Mouse (Mus musculus): Measurements from ENCODE around the gene Clasp1.

Clasp1 gene

DNA sequence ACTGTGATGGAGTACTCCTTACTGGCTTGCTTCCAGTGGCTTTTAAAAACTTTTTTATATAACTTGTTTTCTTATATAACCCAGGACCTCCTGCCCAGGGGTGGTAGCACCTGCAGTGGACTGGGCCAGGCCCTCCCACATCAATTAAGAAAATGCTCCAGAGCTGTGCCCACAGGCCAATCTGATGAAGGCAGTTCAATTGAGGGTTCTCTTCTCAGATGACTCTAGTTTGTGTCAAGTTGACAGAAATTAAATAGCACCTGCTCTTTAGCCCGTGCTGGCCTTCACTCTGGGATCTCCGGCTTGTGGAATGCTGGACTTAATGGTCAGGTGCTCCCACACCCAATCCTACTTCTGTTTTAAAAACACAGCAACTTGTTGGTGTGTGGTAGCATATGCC lies 112.8 kb downstream of the Clasp1 start:
- no peak for DNase-seq (ENCODE audit: low spot score)

DNA sequence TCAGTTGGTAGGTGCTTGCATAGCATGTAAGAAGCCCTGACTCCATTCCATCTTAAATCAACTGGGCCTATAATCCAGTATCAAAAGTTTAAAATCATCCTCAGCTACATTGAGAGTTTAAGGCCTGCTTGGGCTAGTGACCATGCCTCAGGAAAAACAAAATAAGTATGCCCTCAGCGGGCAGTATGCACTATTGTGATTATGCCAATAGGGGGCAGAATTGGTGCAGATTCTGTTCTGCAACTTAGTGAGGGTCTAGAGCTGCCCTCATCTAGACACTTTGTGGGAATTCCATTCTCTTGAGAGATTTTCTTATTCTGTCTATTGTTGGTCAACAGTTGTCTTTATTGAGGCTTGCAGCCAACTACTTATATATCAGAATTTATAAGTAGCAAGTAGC lies 116.9 kb downstream of the Clasp1 start:
- DNase-seq (ENCODE audit: low spot score): no peak

DNA sequence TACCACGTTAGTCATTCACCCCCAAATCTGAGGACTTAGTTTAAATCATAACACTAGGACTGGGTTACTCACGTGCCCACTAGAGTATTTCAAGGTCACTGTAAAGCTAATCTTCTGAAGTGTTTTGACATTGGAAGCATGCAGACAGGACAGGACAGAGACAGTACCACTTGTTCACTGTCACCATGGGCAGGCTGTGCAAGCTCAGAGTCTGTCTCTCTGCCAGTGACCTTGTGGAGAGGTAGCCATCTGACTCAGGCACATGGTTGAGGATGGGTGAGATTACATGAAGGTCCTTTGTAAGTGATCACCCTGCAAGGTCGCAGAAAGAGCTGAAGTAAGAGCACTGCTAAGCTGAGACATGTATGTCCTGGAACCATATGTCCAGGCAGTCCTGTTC lies 122.1 kb downstream of the Clasp1 start:
- no peak for DNase-seq (ENCODE audit: low spot score)

DNA sequence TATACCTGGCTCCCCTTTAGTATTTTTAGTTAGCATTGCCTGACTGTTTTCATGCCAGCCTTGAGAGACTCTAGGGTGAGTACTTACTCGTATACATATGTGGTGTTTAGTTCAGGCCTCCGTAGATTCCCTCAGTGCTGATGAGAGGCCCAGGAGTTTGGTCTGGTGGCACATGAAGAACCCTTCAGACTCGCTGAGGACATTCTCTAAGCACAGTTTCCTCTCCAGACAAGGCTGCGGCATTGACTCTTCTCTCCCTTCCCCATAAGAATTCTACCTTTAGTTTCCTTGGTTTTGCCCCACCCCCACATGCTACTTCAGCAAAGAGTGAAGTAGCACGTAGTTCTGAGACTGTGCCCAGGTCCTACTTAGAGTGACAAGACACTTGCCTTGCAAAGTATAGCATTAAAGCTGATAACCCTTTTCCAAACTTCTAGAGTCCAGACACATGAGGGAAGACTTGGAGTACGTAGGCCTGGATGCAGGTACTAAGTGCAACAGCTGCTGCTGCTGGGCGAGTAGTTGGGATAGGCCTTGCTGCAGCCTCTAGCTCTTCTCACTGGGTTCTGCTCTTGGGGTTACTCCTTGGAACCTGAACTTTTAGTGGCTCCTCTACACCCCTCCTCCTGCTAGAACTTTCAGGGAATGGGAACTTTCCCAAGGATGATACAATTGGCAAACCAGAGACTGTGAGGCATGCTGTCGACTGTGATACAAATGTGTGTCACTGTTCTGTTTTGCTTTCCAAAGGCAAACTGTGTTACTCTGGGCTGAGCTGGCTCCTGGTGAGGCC lies 123.1 kb downstream of the Clasp1 start:
- DNase-seq (ENCODE audit: low spot score): no peak

- DNase-seq (ENCODE audit: low spot score): no peak
Measured at GRCm38 (mm10) chr1:118516256-118516655, 127.4 kb downstream of the Clasp1 start.

DNA sequence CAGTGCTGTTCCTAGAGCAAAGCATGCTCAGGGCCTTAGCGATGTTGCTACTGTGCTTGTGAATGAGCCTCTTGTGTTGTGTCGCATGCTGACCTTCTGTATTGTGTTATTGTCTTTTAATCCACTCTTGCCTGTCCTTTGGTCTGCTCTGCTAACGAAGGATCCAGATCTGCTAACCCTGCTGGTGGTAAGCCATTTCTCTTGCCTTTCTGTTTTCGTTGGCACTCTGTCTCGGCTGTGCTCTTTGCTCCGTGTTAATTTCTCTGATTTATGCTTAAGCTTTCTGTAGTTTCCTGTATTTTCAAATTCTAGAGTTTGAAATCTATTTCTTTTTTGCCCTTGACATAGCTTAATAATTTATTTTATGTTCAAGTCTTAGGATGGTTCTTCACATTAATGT lies 134.3 kb downstream of the Clasp1 start:
- no peak for DNase-seq (ENCODE audit: low spot score)

DNA sequence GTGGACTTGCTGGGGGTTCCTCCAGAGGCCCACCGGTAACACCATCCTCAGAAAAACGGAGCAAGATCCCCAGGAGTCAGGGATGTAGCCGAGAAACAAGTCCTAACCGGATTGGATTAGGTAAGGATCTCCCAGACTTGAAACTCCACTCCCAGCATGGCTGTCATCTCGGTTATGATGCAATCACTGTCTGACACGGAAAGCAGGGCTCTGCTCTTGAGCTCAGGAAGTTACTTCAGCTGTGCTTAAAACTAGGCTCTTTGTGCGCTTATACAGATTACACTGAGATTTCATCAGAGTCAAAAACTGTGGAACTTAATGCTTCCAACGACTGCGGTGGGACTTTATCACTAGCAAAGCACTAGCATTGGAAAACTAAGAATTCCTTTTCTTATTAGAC lies 136.5 kb downstream of the Clasp1 start:
- DNase-seq (ENCODE audit: low spot score): no peak

DNA sequence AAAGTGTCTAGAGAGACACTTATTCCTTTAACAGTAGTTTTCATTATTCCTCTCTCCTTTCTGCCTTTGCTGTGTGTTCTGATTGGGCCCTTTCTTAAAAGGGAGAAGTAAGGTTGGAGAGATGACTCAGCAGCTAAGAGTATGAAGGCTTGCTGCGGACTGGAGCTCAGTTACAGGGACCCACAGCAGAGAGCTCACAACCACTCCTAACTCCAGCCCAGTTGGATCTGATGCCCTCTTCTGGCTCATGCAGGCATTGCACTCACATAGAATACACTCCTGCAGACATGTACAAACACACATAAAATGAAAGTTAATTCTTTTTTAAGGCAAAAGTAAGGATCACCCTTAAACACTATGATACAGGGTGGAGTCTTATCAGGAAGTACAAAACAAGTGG lies 140.4 kb downstream of the Clasp1 start:
- no peak for DNase-seq (ENCODE audit: low spot score)

- DNase-seq (ENCODE audit: low spot score): peak; percentile 56
Measured at GRCm38 (mm10) chr1:118531259-118531658, 142.4 kb downstream of the Clasp1 start.

- no peak for DNase-seq (ENCODE audit: low spot score)
Measured at GRCm38 (mm10) chr1:118536021-118536420, 147.2 kb downstream of the Clasp1 start.

DNA sequence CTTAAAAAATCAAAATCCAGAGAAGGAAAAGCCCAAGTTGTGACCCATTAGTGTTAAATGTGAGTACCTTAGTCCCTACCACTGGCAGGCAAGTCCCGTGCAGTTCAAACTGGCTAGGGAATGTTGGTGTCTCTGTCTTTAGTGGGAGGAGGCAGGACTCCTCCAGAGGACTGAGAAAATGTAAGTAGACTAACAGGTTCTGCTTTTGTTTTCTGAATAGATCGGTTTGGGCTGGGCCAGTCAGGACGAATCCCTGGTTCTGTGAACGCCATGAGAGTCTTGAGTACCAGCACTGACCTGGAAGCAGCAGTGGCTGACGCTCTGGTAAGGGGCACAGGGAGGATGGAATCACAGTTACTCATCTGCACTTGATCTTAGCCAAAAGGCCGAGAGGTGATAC lies 150.2 kb downstream of the Clasp1 start:
- no peak for DNase-seq (ENCODE audit: low spot score)

GRCm38 (mm10) chr1:118542880-118543279 lies 154.0 kb downstream of the Clasp1 start:
- DNase-seq (ENCODE audit: low spot score): no peak

DNA sequence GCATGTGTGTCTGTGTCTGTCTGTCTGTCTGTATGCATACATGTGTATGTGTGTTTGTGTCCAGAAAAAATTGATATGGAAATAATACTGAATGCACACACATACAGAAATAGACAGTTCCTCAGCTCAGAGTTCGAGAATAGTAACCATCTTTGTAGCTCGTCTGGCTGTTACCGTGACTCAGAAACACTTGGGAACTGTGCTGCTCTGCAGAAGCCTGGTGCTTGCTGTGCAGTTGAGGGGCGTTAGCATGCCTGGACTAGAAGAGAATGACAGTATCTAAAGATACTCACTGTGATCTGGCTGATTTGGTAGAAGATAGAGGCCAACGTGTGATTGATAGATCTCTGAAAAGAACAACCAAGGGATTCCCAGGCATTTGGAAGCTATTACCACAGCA lies 159.9 kb downstream of the Clasp1 start:
- no peak for DNase-seq (ENCODE audit: low spot score)

GRCm38 (mm10) chr1:118551152-118551551 lies 162.3 kb downstream of the Clasp1 start:
- peak; percentile 29 for DNase-seq (ENCODE audit: low spot score)

DNA sequence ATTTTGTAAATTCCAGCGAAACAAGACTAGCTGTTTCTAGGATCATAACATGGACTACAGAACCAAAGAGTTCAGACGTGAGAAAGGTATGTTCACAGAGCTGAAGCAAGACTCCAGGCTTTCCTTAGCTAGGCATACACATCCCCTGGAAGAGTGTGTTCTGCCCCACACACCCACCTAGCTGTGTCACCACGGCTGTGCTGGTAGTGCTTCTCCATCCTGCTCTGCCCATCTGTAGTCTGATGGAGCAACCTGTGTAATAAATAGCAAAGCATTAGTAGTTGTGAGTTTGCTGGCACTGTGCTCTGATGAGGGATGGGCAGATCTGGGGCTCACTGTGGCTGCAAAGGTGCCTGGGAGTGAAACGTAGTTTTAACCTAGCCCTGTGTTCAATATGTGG lies 163.2 kb downstream of the Clasp1 start:
- DNase-seq (ENCODE audit: low spot score): peak; percentile 18

DNA sequence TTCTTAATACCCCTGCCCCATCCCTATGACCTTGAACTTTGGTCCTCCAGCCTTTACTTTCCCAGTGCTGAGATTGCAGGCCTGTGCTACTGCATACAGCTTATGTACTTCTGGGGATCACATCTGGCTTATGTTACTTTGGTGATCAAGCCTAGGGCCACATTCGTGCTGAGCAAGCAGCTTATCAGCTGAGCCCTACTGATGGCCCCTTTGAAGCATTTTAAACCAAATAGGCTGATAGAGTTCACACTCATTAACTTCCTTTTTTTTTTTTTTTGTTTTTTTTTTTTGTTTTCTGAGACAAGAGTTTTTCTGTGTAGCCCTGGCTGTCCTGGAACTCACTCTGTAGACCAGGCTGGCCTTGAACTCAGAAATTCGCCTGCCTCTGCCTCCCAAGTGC lies 164.2 kb downstream of the Clasp1 start:
- no peak for DNase-seq (ENCODE audit: low spot score)

- no peak for DNase-seq (ENCODE audit: low spot score)
Measured at GRCm38 (mm10) chr1:118553451-118553850, 164.6 kb downstream of the Clasp1 start.

- DNase-seq (ENCODE audit: low spot score): no peak
Measured at GRCm38 (mm10) chr1:118554961-118555360, 166.1 kb downstream of the Clasp1 start.

DNA sequence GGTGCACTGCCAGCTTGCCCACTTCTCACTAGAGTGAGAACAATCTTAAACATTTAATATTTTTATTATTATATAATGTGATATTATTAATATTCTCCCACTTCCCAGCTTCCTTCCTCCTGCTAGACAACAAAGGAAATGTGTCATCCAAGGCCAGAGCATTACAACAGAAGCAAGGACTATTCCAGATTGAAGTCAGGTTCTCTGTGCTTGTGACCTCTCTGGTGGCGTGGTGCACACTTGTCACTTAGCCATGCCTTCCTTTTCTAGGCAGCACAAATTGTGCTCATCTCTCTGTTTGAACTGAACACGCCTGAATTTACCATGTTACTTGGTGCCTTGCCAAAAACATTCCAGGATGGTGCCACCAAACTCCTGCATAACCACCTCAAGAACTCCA lies 170.9 kb downstream of the Clasp1 start:
- DNase-seq (ENCODE audit: low spot score): no peak

- no peak for DNase-seq (ENCODE audit: low spot score)
Measured at GRCm38 (mm10) chr1:118564561-118564960, 175.7 kb downstream of the Clasp1 start.

DNA sequence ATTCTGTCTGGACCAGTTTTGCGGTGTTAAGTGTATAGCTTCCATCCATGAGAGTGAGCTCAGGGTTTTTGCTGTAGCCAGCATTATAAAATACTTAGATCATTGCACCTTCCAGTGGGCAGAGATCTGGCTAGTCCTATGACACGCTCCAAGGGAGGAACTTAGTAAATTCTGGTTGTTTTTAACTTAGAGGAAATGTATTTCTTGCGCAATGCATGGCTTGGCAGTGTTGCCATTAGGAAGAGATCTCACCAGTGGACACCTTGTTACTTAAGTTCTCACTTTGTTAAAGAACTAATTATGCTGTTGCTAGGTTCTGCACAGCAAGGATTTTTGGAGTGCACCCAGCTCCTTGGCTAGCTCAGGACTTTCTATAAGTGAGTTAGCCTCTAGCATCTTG lies 178.8 kb downstream of the Clasp1 start:
- no peak for DNase-seq (ENCODE audit: low spot score)

- no peak for DNase-seq (ENCODE audit: low spot score)
Measured at GRCm38 (mm10) chr1:118580174-118580702, 191.4 kb downstream of the Clasp1 start.

DNA sequence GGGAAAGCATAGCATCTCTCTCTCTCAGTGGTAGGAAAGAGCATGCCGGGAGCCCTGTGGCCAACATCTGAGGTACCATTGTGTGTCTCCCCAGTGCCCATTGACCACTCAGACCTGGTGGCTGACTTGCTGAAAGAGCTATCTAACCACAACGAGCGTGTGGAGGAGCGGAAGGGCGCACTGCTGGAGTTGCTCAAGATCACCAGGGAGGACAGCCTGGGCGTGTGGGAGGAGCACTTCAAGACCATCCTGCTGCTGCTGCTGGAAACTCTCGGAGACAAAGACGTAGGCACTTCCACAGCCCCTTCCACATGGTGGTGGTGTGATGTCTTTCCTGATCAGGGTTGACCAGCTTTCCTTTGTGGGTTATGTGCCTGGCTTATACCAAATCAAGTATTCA lies 192.3 kb downstream of the Clasp1 start:
- DNase-seq (ENCODE audit: low spot score): no peak

- DNase-seq (ENCODE audit: low spot score): no peak
Measured at GRCm38 (mm10) chr1:118589721-118590120, 200.9 kb downstream of the Clasp1 start.

All from layer of hippocampus, adult 9-10 months (tissue).